Mouse (Mus musculus) stomach, embryonic 14.5 days (tissue): Measurements from ENCODE around the gene 4930426L09Rik. TPM values are rescaled to one million over a fixed set of nuclear protein-coding genes. Genes with fewer than 3 reads are reported as not detected.

ENCODE experiments used
- ATAC-seq: fragments of 200-750 bp; cut with Nextera tagmentation; 2 replicates; pipeline ENCODE4 v1.8.0; 2017; ENCODE audit warnings: low read depth, moderate TSS enrichment; ENCODE audit not compliant: insufficient number of reproducible peaks, insufficient read depth, low FRiP score
- H3K27ac ChIP-seq: fragments of 300-500 bp; sonication (generic); 2 replicates; pipeline ENCODE4 v1.5.1; 2014; ENCODE audit warnings: mild to moderate bottlenecking, low read length, moderate library complexity, mixed read lengths
- H3K27me3 ChIP-seq: fragments of 300-500 bp; sonication (generic); 2 replicates; pipeline ENCODE4 v1.6.1; 2014; ENCODE audit warnings: low read length, control low read depth, mixed read lengths; ENCODE audit not compliant: control insufficient read depth, insufficient read depth
- H3K36me3 ChIP-seq: fragments of 300-500 bp; sonication (generic); 2 replicates; pipeline ENCODE4 v1.6.1; 2014; ENCODE audit warnings: mild to moderate bottlenecking, control low read depth, low read length, moderate library complexity, mixed read lengths; ENCODE audit not compliant: control insufficient read depth, insufficient read depth
- H3K4me1 ChIP-seq: fragments of 300-500 bp; sonication (generic); 2 replicates; pipeline ENCODE4 v1.6.1; 2014; ENCODE audit warnings: low read length, control low read depth, mixed read lengths; ENCODE audit not compliant: control insufficient read depth, insufficient read depth
- H3K4me2 ChIP-seq: fragments of 300-500 bp; sonication (generic); replicated peaks from 2 replicates; pipeline ENCODE4 v1.6.1; 2014; ENCODE audit warnings: low read depth, low read length, control low read depth
- H3K4me3 ChIP-seq: fragments of 300-500 bp; sonication (generic); 2 replicates; pipeline ENCODE4 v1.5.1; 2014; ENCODE audit warnings: low read depth, low read length, control low read depth
- H3K9ac ChIP-seq: fragments of 300-500 bp; sonication (generic); replicated peaks from 2 replicates; pipeline ENCODE4 v1.6.1; 2014; ENCODE audit warnings: low read depth, mild to moderate bottlenecking, control low read depth, low read length, moderate library complexity, mixed read lengths
- H3K9me3 ChIP-seq: fragments of 300-500 bp; sonication (generic); 2 replicates; pipeline ENCODE4 v1.6.1; 2016; ENCODE audit warnings: low read depth, low read length, control low read depth; ENCODE audit not compliant: control insufficient read depth
- WGBS: fragments of 180-500 bp; shearing (Covaris S2); extraction: QIAGEN DNeasy Blood & Tissue Kit; methylation state at CpG from one replicate; pipeline ENCODE4 v1.1.7; 2014; 5-methylcytosine and 5-hydroxymethylcytosine counted together
- polyA plus RNA-seq: library from polyadenylated mRNA; unstranded; fragments of >200 nt; fragmentation: Nextera tagmentation; extraction: Ambion mirVana; gene quantifications from 2 replicates; pipeline ENCODE4 v1.2.1, GENCODE M21; 2014

4930426L09Rik gene
- polyA plus RNA-seq, 1 experiment from 2014 or later, result 0.72 TPM

DNA sequence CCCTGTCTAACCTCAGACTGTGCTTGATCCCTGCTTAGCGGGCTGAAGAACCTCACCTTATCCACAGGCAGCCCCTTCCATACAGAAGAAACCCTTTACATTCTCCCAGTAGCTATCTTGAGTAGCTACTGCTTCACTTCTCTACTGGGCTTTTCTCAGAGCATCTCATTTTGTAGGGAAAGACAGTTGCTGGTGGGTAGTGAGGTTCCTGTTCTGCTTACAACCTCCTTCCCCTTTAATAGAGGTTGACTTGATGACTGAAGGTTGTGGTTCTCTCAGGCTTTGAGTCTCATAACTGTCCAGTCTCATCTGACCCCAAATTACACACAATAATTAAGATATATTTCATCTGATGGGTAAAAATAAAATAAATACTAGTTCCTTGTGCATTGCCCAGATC is 50.1 kb downstream of the 4930426L09Rik start:
- 91% methylated on average over 1 of the region's 1 CpGs for WGBS
- ATAC-seq, result no peak

DNA sequence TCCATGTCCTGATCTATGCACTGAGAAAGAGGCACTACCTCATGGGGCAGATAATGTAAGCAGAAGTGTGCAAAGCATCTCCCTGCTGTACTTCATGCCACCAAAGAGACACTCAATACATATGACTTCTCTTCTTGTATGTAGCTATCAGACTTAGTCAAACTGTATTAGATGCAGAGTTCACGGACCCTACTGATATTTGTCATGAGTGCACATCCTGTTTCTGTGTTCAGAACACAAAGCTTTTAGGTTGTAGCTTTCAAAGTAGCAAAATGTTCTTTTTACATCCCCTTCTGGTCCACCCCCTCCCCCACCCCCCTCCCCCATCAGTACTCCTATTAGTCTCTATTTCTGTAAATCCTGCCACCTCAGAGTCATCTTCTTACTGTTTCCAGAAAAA is 51.2 kb downstream of the 4930426L09Rik start:
- no peak for ATAC-seq
- Histone ChIP-seq H3K4me1 (0 out of 2 replicates have a peak, but pooled peaks cover 3% of the 10 kb centered on the region), H3K4me3 (no peak overlapping the region), H3K27ac (peak overlapping the region; percentile 48; the same call in 1 of the 2 replicates), H3K36me3 (no peaks in the 10 kb centered on the region), H3K9ac (no peak overlapping the region), H3K9me3 (no peaks in the 10 kb centered on the region), H3K4me2 (no peak overlapping the region), H3K27me3 (no peaks in the 10 kb centered on the region)
- WGBS, result 86% methylated on average over 1 of the region's 1 CpGs

More for the DNA sequence above, 50.1 kb downstream of the 4930426L09Rik start:
- H3K4me1 ChIP-seq, result 0 out of 2 replicates have a peak, but pooled peaks cover 3% of the 10 kb centered on the region
- H3K4me2 ChIP-seq, result no peak overlapping the region
- H3K27ac ChIP-seq, result no peak overlapping the region
- H3K9ac ChIP-seq, result no peak overlapping the region
- H3K4me3 ChIP-seq, result no peak overlapping the region
- H3K9me3 ChIP-seq, result no peaks in the 10 kb centered on the region
- no peaks in the 10 kb centered on the region for H3K36me3 ChIP-seq
- H3K27me3 ChIP-seq, result no peaks in the 10 kb centered on the region

Other genes with a start within 250 kb of the 4930426L09Rik start
- gene Pip4k2a, start 217 bp upstream of the 4930426L09Rik start, polyA plus RNA-seq, result 14.8 and 14.9 TPM in 2 replicates
- 0.23 and 0.28 TPM in 2 replicates for gene Armc3, start 201.0 kb downstream of the 4930426L09Rik start, polyA plus RNA-seq